Mouse (Mus musculus) liver, adult 2 months (tissue): Measurements from ENCODE around the gene Fgf15.

Source experiments
- CTCF ChIP-seq: fragments of 200-500 bp; IDR thresholded peaks from 2 replicates; pipeline ENCODE4 v1.5.1; 2011; ENCODE audit warnings: low read depth, low read length, control low read depth
- POLR2A ChIP-seq: fragments of 200-500 bp; IDR thresholded peaks from 2 replicates; pipeline ENCODE4 v1.6.1; 2011; ENCODE audit warnings: low read length, control low read depth; ENCODE audit not compliant: insufficient read depth; ENCODE audit errors: extremely low read depth

DNA sequence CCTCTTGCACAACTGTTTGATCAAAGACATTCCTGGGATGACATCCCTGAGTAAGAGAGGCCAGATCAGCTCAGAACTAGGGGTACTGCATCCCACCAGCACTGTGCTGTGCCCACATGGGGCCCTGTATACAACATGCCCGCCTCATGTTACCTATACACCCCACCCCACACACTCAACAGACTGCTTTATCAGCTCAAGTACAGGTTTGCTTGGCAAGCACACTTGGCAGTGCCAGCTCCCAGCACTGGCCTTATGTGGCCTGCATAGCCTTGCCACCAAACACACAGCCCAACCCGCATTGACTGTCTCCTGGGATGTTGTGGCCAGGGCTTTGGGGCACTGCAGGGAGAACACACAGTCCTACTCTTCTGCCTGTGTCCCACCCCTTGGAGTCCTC lies 31.3 kb downstream of the Fgf15 start:
- TF ChIP-seq CTCF = no peak
- TF ChIP-seq POLR2A = no peak
